Mouse (Mus musculus): ENCODE results near the gene Hectd1.

DNA sequence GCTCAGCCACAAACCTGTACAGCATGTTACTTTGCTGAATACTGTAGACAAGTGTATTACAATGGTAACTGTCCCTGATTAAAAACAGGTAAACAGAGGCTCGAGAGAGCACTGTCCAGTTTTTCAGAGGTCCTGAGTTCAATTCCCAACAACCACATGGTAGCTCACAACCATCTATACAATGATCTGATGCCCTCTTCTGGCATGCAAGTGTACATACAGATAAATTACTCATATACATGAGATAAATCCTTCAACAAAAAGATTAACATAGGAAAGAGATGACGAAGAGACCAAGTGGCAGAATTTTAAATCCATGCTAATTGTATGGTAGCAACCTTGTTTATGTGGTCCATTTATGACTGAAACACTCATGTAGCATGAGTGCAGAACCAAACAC is 82.0 kb downstream of the Hectd1 start:
- no peak for TF ChIP-seq CTCF (conservative IDR thresholded peaks at IDR 0.05; ENCODE audit: low read length)
- no peak for TF ChIP-seq NANOG (IDR thresholded peaks at IDR 0.05; ENCODE audit: borderline replicate concordance, low read length)
- no peak for TF ChIP-seq POU5F1 (IDR thresholded peaks at IDR 0.05; ENCODE audit: borderline replicate concordance, low read length)

Measured in E14TG2a.4 (cell line).